Mouse (Mus musculus): Measurements from ENCODE around the gene Flt3l.

The Flt3l gene

GRCm38 (mm10) chr7:45163735-45164490 lies 27.7 kb upstream of the Flt3l start, which contains the start of gene Slc17a7:
Gene Slc17a7 (plus strand): TSS chr7:45163949.
- DNase-seq (ENCODE audit: low read depth, low spot score): no peak

DNA sequence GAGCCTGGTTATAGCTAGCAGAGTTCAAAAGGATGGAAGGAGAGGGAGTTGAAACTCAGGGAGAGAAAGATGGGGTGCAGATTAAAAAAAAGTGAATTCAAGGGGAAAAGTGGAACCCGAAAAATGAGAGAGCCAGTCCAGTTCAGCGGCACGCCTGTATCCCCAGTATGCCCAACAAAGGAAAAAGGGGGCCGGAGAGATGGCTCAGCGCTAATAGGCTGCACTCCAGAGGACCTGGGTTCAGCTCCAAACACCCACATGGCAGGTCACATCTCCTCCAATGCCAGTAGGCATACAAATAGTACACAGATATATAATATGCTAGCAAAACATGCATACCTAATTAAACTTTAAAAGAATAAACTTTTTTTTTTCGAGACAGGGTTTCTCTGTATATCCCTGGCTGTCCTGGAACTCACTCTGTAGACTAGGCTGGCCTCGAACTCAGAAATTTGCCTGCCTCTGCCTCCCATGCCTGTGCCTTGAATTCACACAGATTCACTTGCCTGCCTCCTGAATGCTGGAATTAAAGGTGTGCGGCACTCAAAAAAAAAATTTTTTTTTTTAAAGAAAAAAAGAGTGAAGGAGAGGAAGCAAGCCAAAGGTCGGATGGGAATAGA lies 26.9 kb upstream of the Flt3l start:
- no peak for DNase-seq (ENCODE audit: low read depth, low spot score)

GRCm38 (mm10) chr7:45162551-45162950 lies 26.3 kb upstream of the Flt3l start:
- DNase-seq (ENCODE audit: low read depth, low spot score): peak; percentile 11

DNA sequence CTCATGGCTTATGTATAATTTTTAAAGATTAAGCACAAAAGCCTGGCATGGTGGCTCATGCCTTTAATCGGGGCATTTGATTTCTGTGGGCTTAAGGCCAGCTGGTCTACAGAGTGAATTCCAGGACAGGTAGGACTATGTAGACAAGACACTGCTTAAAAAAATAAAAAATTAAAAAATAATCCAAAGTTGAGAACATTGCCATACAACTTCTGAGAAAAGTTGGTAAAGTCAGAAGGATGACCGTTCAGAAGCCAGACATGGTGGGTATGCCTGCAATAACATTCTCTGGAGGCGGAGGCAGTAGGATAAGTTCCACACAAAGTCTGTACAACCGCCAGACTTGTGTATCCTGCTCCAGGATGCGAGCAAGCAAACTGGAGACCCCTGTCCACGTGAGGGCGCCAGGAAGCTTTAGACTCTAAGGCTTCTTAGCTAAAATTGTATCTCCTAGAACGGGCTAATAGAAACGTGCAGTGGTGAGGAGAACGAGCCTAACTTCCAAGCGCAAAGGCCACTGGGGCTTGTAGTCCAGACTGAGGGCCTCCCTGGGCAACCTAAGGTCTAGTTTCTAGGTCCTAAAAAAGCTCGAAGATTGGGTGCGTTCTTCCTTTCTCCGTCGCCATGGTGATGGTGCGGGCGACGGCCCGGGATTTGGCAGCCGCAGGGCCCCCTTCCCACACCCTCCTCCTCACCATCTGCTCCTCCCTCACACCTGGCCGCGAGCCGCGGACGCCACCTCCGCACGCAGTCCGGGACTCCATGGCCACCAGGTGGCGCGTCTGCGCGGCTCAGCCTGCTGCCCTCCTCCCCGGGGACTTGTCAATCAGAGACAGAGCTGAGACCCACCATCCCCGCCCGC lies 25.6 kb upstream of the Flt3l start:
- peak; percentile 89 for DNase-seq (ENCODE audit: low read depth, low spot score)

DNA sequence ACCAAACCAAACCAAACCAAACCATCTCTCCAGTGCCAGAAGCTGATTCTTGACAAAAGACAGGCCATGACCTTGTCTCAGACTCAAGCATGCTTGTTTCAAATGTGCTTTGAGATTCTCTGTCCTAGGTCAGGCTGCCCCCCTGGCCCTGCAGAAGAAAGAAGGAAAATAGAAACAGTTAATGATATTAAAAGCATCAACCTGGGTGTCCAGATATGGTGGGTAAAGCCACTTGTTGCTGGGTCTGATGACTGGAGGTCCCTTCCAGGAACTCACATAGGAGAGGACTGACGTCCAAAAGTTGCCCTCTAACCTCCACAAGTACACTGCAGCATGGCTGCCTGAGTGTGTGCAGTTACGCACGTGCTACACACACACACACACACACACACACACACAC lies 24.6 kb upstream of the Flt3l start:
- no peak for DNase-seq (ENCODE audit: low read depth, low spot score)

DNA sequence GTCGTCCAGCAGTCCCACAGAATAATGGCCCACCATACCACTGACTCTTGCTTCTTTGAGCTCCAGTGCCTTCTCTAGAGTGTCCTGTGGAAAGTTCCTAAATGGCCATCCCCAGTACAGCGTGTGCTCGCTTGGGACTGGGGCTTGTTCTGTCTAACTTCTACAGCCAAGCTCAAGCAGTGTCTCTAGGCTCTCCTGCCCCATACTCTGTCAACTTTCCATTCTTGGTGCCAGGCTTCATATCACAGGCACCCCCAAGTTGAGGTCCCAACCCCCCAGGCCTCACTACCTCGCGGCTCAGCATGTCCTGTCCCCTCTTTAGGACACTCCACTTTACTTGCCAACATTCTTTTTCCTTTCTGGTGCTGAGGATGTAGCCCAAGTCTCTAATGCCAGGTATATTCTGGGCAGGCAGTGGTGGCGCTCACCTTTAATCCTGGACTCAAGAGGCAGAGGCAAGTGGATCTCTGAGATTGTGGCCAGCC lies 24.1 kb upstream of the Flt3l start:
- DNase-seq (ENCODE audit: low read depth, low spot score): no peak

GRCm38 (mm10) chr7:45158991-45159390 lies 22.8 kb upstream of the Flt3l start:
- no peak for DNase-seq (ENCODE audit: low read depth, low spot score)

GRCm38 (mm10) chr7:45157459-45157858 lies 21.2 kb upstream of the Flt3l start:
- DNase-seq (ENCODE audit: low read depth, low spot score): no peak

DNA sequence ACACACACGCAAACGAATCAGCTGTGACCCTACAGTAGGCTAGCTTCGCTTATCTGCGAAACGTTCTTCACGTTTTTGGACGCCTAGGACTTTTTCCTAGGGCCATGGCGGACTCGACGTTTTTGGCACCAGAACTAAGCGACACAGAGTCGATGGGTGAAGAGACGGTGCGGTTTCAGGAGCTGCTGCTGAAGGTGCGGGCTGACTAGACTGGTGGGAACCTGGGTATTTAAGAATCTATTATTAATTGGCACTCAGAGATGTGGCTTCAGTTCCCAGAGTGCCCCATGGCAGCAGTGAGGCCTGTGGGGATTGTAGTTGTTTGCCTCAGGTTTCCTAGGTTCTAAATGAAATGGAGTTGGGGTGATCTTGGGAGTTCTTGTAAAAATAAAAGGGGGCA lies 20.0 kb upstream of the Flt3l start:
- no peak for DNase-seq (ENCODE audit: low read depth, low spot score)

DNA sequence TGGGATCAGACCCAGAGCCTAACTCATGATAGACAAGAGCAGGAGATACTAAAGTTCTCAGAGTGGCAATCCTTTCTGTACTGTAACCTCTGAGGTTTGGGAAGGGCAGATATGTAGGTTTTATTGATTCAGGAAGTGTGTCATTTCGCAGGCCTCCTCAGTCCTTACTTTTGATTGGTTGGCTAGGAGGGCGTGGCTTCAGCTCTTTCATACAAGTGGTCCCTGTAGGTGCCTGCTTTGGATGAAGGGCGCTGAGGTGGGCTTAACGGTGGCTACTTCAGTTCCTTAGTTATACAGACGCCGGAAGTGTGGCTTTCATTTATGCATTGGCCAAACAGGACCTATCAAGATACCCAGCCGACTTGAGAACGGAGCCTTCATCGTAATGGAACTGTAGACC lies 19.4 kb upstream of the Flt3l start:
- peak; percentile 38 for DNase-seq (ENCODE audit: low read depth, low spot score)

- DNase-seq (ENCODE audit: low read depth, low spot score): peak; percentile 77
Observed at GRCm38 (mm10) chr7:45154993-45155514, 18.8 kb upstream of the Flt3l start.

DNA sequence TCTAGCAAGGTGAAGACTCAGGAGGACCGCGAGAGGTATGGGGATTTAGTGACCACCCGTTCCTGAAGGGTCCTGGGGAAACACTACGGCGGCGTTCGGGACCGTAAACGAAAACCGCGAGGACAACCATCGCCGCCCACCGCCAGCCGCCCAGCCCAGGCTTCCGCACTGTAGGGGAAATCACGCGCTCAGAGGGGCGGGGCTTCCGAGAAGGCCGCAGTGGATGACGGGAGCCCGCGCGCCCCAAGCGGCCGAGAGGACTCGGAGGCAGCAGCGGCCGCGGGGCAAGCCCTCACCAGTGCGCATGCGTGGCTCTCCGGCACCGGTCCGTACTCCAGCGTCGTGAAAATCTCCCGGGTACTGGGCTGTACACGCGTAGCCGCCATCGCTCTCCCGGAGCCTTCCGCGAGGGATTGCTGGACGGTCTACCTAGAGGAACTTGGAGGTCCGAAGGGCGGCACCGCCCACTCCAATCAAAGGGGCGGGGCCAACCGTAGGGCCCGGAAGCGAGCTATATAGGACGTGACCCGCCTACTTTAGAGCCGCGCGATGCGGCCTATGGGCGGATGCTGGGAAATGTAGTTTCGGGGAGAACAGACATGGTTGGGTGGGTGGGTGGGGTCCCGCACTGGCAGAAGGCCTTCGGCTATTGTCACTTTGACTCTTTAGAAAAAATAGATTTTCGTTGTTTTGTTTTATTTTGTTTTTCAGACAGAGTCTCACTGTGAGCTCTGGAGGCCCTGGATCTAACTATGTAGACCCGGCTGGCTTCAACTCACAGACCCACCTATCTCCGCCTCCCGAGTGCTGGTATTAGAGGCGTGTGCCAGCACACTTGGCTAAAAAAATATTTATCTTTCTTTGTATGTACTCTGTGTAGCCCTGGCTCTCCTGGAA lies 18.1 kb upstream of the Flt3l start, which contains the start of the genes Pih1d1 and Aldh16a1:
Gene Pih1d1, plus strand, starts transcription at position 208 of the 897 bp plus-strand sequence.
Gene Aldh16a1, minus strand, starts transcription at position 489 of the 897 bp plus-strand sequence.
- DNase-seq (ENCODE audit: low read depth, low spot score): peak; percentile 92

GRCm38 (mm10) chr7:45153586-45153985 lies 17.4 kb upstream of the Flt3l start:
- peak; percentile 51 for DNase-seq (ENCODE audit: low read depth, low spot score)

GRCm38 (mm10) chr7:45153052-45153451 lies 16.8 kb upstream of the Flt3l start:
- peak; percentile 7 for DNase-seq (ENCODE audit: low read depth, low spot score)

GRCm38 (mm10) chr7:45151303-45151702 lies 15.1 kb upstream of the Flt3l start:
- peak; percentile 30 for DNase-seq (ENCODE audit: low read depth, low spot score)

GRCm38 (mm10) chr7:45150321-45150720 lies 14.1 kb upstream of the Flt3l start:
- DNase-seq (ENCODE audit: low read depth, low spot score): no peak

DNA sequence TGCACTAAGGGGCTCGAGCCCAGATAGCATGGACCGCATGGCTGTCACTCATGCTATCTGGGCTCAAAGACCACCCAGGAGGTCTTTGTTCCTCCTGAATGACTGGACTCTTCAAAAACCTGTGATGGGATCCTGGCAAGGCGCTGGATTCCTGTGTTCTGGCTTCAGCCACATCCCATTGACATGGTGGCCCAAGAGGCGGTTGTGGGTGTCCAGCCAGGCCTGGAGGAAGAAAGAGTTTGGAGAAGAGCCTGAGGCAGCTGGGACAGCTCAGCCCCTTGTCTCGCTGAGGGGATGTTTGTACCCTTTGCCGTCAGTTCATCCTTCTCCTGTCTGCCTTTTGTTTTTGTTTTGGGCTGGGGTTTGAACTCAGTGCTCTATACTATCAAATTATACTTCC lies 13.3 kb upstream of the Flt3l start:
- no peak for DNase-seq (ENCODE audit: low read depth, low spot score)

DNA sequence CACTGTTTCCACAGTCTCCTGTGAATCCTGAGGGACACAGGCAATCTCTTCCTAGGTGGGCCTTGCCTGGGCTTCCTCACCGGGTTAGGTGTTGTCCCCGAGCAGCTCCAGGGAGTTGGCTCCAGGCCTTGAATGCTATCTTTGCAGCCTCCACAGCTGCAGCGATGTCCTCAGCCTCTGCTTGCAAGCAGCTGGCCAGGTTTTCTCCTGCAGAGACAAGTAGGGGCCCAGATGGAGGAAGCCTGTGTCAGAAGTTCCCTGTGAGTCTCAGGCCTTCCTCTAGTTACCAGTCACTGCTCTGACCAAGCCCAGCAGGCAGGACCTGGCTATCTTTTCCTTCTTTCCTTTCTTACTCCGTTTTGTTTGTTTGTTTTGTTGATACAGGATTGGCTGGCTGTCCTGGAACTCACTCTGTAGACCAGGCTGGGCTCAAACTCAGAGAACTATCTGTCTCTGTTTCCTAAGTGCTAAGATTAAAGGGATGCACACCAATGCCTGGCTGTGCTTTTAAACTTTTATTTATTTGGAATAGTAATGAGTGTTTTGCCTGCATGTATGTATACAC lies 12.4 kb upstream of the Flt3l start:
- DNase-seq (ENCODE audit: low read depth, low spot score): no peak

- no peak for DNase-seq (ENCODE audit: low read depth, low spot score)
Observed at GRCm38 (mm10) chr7:45147899-45148298, 11.7 kb upstream of the Flt3l start.

DNA sequence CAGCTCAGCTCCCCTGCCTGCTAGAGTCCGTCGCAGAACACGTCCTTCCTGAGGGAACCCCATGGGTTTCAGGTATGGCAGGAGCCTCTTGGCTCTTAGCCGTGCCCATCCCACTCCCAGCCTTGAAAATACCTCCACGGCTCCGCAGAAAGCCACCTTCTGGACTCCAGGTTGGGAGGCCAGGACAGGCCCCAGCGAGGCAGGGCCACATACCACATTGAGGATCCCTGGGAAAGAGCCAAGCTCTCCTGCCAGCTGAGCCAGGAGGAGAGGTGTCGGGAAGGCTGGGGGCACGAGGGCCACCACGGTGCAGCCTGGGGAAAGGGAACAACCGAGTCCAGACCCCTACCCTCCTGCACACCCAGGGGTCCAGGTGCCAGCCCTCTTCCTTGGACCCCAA lies 11.0 kb upstream of the Flt3l start:
- no peak for DNase-seq (ENCODE audit: low read depth, low spot score)

Data from 3T3-L1 (cell line).